Mouse (Mus musculus) thymus, adult 2 months (tissue): ENCODE results near the gene Zfp689.
"Not testable (repeated sequence)": the region's sequence is repeated elsewhere in the genome, so short reads cannot be mapped to it uniquely, and the experiment has no call there.

ENCODE experiments used
- CTCF ChIP-seq: fragments of 200-500 bp; IDR thresholded peaks from 2 replicates; pipeline ENCODE4 v1.5.1; 2012; ENCODE audit warnings: mild to moderate bottlenecking, control low read depth, low read length, moderate library complexity, borderline replicate concordance; ENCODE audit not compliant: control insufficient read depth, poor library complexity, insufficient read depth; ENCODE audit errors: extremely low read depth
- POLR2A ChIP-seq: fragments of 200-500 bp; IDR thresholded peaks from 2 replicates; pipeline ENCODE4 v1.6.1; 2012; ENCODE audit warnings: mild to moderate bottlenecking, low read length, control low read depth, moderate library complexity; ENCODE audit not compliant: control insufficient read depth, poor library complexity, insufficient read depth; ENCODE audit errors: extremely low read depth

DNA sequence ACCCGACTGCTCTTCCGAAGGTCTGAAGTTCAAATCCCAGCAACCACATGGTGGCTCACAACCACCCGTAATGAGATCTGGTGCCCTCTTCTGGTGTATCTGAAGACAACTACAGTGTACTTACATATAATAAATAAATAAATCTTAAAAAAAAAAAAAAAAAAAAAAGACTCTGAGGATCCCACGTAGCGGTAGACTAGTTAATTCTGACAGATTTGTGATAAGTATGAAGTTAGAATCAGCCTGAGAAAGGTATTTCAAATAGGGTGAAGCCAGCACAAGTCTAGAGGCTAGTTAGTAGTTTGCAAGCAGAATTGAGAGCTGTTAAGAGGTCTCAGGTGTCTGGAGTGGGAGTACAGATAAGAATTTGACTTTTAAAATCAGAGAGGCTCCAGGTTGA, 39.4 kb upstream of the Zfp689 start:
- not testable (repeated sequence) for TF ChIP-seq POLR2A, CTCF
